Mouse (Mus musculus): Measurements from ENCODE around the gene P3h1. TPM values are rescaled to one million over a fixed set of nuclear protein-coding genes. Genes with fewer than 3 reads are reported as not detected.
A peak's percentile ranks its signal among the peaks of the same experiment; 100 is the strongest.

Gene P3h1
- polyA plus RNA-seq, 1 experiment from 2014 or later: 34.0 TPM

DNA sequence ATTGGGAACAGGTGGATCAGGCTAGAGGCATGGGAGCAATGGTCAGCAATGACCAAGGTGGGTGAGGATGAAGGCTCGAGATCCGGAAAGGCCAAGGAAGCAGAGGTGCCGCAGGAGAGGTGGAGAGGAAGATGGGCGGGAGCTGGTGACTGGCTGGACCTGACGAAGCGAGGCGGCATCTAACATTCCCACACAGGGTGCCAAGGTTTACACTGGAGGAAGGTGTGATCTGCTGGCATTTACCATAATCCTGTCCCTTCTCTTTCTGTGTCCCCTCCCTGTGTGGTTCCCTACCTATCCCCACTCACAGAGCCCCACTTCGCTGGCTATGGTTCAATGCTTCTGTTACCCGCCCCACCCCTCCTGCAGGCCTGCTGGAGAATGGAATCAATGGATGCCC, 13.2 kb downstream of the P3h1 start:
- Histone ChIP-seq H3K9ac (ENCODE audit: low read length) (no peak overlapping the region), H3K4me1 (ENCODE audit: control insufficient read depth, insufficient read depth, low read length) (peaks cover 6% of the 10 kb centered on the region), H3K4me3 (replicated peaks; ENCODE audit: low read length) (no peak overlapping the region), H3K36me3 (ENCODE audit: control insufficient read depth, insufficient read depth, low read length) (no peaks in the 10 kb centered on the region), H3K4me2 (ENCODE audit: low read depth, low read length) (no peak overlapping the region), H3K27ac (ENCODE audit: low read length) (no peak overlapping the region), H3K27me3 (ENCODE audit: control insufficient read depth, insufficient read depth, low read length) (no peaks in the 10 kb centered on the region), H3K9me3 (replicated peaks; ENCODE audit: control insufficient read depth, low read length) (no peaks in the 10 kb centered on the region)
- no peak for ATAC-seq (ENCODE audit: insufficient read depth, low FRiP score)
- WGBS: 80% methylated on average over 9 of the region's 9 CpGs

- H3K36me3 ChIP-seq (ENCODE audit: control insufficient read depth, insufficient read depth, low read length): no peaks in the 10 kb centered on the region
- WGBS: 73% methylated on average over 14 of the region's 14 CpGs
- ATAC-seq (ENCODE audit: insufficient read depth, low FRiP score): no peak
Observed at GRCm38 (mm10) chr4:119246688-119247225, 14.0 kb downstream of the P3h1 start.

GRCm38 (mm10) chr4:119247462-119248235, 14.9 kb downstream of the P3h1 start:
- H3K4me3 ChIP-seq (replicated peaks; ENCODE audit: low read length): no peak overlapping the region
- WGBS: 34% methylated on average over 13 of the region's 13 CpGs
- peaks cover 6% of the 10 kb centered on the region for H3K4me1 ChIP-seq (ENCODE audit: control insufficient read depth, insufficient read depth, low read length)
- H3K36me3 ChIP-seq (ENCODE audit: control insufficient read depth, insufficient read depth, low read length): no peaks in the 10 kb centered on the region
- peak; percentile 72 for ATAC-seq (ENCODE audit: insufficient read depth, low FRiP score)
- no peaks in the 10 kb centered on the region for H3K27me3 ChIP-seq (ENCODE audit: control insufficient read depth, insufficient read depth, low read length)
- H3K9ac ChIP-seq (ENCODE audit: low read length): peak overlapping the region; percentile 23
- no peak overlapping the region; the same call in 1 of the 2 replicates for H3K27ac ChIP-seq (ENCODE audit: low read length)
- H3K4me2 ChIP-seq (ENCODE audit: low read depth, low read length): no peak overlapping the region
- H3K9me3 ChIP-seq (replicated peaks; ENCODE audit: control insufficient read depth, low read length): no peaks in the 10 kb centered on the region

More at GRCm38 (mm10) chr4:119246688-119247225, 14.0 kb downstream of the P3h1 start:
- Histone ChIP-seq H3K9ac (ENCODE audit: low read length) (no peak overlapping the region), H3K4me1 (ENCODE audit: control insufficient read depth, insufficient read depth, low read length) (peaks cover 6% of the 10 kb centered on the region), H3K27ac (ENCODE audit: low read length) (no peak overlapping the region), H3K4me2 (ENCODE audit: low read depth, low read length) (no peak overlapping the region), H3K27me3 (ENCODE audit: control insufficient read depth, insufficient read depth, low read length) (no peaks in the 10 kb centered on the region), H3K9me3 (replicated peaks; ENCODE audit: control insufficient read depth, low read length) (no peaks in the 10 kb centered on the region), H3K4me3 (replicated peaks; ENCODE audit: low read length) (no peak overlapping the region)

- Histone ChIP-seq H3K27ac (ENCODE audit: low read length) (no peak overlapping the region), H3K9me3 (replicated peaks; ENCODE audit: control insufficient read depth, low read length) (no peaks in the 10 kb centered on the region)
- WGBS: 75% methylated on average over 11 of the region's 11 CpGs
Observed at GRCm38 (mm10) chr4:119248407-119248965, 15.8 kb downstream of the P3h1 start.

DNA sequence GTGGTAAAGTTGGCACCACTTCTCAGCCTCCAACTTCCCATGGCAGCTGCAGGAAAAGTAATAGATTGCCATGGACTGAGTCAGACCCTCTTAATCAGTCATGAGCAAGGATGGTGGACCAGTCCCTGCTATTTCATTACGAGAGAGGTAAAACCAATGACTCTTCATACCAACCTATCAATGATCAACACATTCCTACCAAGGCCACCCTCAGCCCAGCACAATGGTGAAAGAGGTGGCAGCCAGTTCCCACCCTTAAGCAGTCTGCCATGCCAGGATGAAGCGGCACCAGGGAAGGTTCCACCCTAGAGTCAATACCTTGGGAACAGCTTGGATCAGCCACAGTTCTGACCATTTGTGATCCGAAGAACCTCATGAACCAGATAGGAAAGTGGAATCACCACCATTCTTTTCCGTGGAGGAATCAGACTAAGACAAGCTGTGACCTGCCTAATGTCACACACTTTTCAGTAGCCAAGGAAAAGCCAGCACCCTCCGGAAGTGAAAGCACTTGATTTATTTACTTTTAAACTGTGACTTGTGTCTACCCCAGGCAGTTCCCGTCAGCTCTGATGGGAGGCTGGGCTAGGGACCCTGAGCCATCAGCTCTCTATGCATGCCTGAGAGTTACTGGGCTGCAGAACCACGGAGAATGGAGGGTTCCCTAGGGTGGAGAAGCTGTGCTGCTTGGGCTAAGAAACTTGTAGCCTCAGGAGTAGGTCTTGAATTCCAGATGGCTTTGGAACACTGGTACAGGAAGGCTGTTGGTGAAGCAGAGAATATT, 19.5 kb downstream of the P3h1 start:
- H3K27ac ChIP-seq (ENCODE audit: low read length): no peak overlapping the region
- H3K9ac ChIP-seq (ENCODE audit: low read length): no peak overlapping the region
- no peak overlapping the region for H3K4me3 ChIP-seq (replicated peaks; ENCODE audit: low read length)
- no peaks in the 10 kb centered on the region for H3K9me3 ChIP-seq (replicated peaks; ENCODE audit: control insufficient read depth, low read length)
- H3K27me3 ChIP-seq (ENCODE audit: control insufficient read depth, insufficient read depth, low read length): no peaks in the 10 kb centered on the region
- no peaks in the 10 kb centered on the region for H3K36me3 ChIP-seq (ENCODE audit: control insufficient read depth, insufficient read depth, low read length)
- H3K4me1 ChIP-seq (ENCODE audit: control insufficient read depth, insufficient read depth, low read length): peaks cover 14% of the 10 kb centered on the region
- 43% methylated on average over 7 of the region's 7 CpGs for WGBS
- no peak overlapping the region for H3K4me2 ChIP-seq (ENCODE audit: low read depth, low read length)
- no peak for ATAC-seq (ENCODE audit: insufficient read depth, low FRiP score)

More at GRCm38 (mm10) chr4:119248407-119248965, 15.8 kb downstream of the P3h1 start:
- Histone ChIP-seq H3K27me3 (ENCODE audit: control insufficient read depth, insufficient read depth, low read length) (no peaks in the 10 kb centered on the region), H3K9ac (ENCODE audit: low read length) (no peak overlapping the region), H3K4me3 (replicated peaks; ENCODE audit: low read length) (no peak overlapping the region), H3K4me2 (ENCODE audit: low read depth, low read length) (no peak overlapping the region), H3K4me1 (ENCODE audit: control insufficient read depth, insufficient read depth, low read length) (peaks cover 6% of the 10 kb centered on the region), H3K36me3 (ENCODE audit: control insufficient read depth, insufficient read depth, low read length) (no peaks in the 10 kb centered on the region)
- no peak for ATAC-seq (ENCODE audit: insufficient read depth, low FRiP score)

DNA sequence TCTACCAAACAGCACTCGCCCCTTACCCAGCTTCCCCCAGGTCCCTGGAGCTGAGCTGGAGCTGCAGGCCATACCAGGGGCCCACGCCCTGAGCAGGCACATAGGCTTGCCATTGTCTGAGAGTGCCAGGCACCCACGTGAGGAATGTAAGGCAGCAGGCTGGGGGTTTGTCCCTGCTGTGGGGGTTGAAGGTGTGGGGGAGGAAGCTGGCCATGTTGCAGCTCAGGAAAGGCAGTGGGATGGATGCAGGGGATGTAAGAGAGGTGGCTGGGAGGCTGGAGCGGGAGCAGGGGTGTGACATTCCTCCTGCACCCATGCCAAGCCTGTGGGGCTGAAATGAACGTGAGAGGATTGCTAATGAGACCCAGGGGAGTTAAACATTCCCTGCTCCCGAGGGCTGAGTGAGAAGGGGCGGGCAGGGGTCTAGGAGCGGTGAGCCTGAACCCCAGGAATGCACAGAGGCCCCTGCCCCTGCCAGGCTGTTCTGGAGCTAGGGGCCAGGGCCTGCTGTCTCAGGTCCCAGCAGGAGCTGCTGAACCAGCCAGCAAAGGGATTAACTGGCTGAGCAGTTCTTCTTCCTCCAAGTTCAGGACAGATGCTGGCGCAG, 21.4 kb downstream of the P3h1 start:
- H3K9me3 ChIP-seq (replicated peaks; ENCODE audit: control insufficient read depth, low read length): no peaks in the 10 kb centered on the region
- H3K27me3 ChIP-seq (ENCODE audit: control insufficient read depth, insufficient read depth, low read length): no peaks in the 10 kb centered on the region
- peak; percentile 28; the same call in 1 of the 2 replicates for ATAC-seq (ENCODE audit: insufficient read depth, low FRiP score)
- no peaks in the 10 kb centered on the region for H3K36me3 ChIP-seq (ENCODE audit: control insufficient read depth, insufficient read depth, low read length)
- H3K4me3 ChIP-seq (replicated peaks; ENCODE audit: low read length): no peak overlapping the region
- no peak overlapping the region for H3K4me2 ChIP-seq (ENCODE audit: low read depth, low read length)
- H3K27ac ChIP-seq (ENCODE audit: low read length): no peak overlapping the region
- H3K4me1 ChIP-seq (ENCODE audit: control insufficient read depth, insufficient read depth, low read length): peaks cover 8% of the 10 kb centered on the region; the same call in 1 of the 2 replicates
- 50% methylated on average over 9 of the region's 9 CpGs for WGBS
- peak overlapping the region; percentile 26; the same call in 1 of the 2 replicates for H3K9ac ChIP-seq (ENCODE audit: low read length)

DNA sequence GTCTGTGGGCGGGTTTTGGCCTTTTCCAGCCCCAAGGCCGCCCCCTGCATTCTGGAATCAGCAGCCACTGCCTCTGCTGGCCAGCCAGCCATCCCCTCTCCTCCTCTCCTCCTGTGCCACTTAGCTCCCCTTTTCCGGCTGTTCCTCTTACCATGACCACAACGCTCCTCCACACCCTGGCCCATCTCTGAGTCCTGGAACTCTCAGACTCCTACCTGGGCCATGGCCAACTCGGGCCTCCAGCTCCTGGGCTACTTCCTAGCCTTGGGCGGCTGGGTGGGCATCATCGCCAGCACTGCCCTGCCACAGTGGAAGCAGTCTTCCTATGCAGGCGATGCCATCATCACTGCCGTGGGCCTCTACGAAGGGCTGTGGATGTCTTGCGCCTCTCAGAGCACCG, 22.6 kb downstream of the P3h1 start, which contains the start of gene Cldn19:
Gene Cldn19, plus strand, starts transcription at position 64 of the 400 bp plus-strand sequence.
- H3K4me1 ChIP-seq (ENCODE audit: control insufficient read depth, insufficient read depth, low read length): peaks cover 8% of the 10 kb centered on the region; the same call in 1 of the 2 replicates
- peak within 1 kb of the TSS; percentile 18; the same call in 1 of the 2 replicates for H3K9ac ChIP-seq (ENCODE audit: low read length)
- ATAC-seq (ENCODE audit: insufficient read depth, low FRiP score): no peak
- WGBS: 84% methylated on average over 12 of the region's 12 CpGs
- H3K27ac ChIP-seq (ENCODE audit: low read length): no peak within 1 kb of the TSS
- no peaks in the 10 kb centered on the region for H3K36me3 ChIP-seq (ENCODE audit: control insufficient read depth, insufficient read depth, low read length)
- no peak within 1 kb of the TSS for H3K4me2 ChIP-seq (ENCODE audit: low read depth, low read length)
- no peak within 1 kb of the TSS for H3K4me3 ChIP-seq (replicated peaks; ENCODE audit: low read length)
- H3K9me3 ChIP-seq (replicated peaks; ENCODE audit: control insufficient read depth, low read length): no peaks in the 10 kb centered on the region
- no peaks in the 10 kb centered on the region for H3K27me3 ChIP-seq (ENCODE audit: control insufficient read depth, insufficient read depth, low read length)

DNA sequence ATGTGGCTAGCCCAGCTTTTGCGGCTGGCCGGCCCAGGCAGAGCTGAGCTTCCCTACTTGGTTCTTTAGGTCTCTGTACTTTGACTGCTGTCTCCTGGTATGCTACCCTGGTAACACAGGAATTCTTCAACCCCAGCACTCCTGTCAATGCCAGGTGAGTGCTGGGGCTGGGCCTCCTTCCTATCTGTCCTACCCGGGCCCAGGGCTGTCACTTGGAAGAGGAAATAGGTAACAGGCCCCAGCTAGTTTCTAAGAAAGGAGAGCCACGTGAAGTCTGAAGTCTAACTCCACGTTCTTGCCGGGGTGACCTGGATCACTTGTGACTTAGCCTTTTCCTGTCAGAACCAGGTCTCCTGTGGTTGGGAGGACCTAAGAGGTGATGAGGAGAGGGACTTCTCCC, 24.4 kb downstream of the P3h1 start:
- H3K27me3 ChIP-seq (ENCODE audit: control insufficient read depth, insufficient read depth, low read length): no peaks in the 10 kb centered on the region
- no peak overlapping the region for H3K9ac ChIP-seq (ENCODE audit: low read length)
- no peak overlapping the region for H3K4me3 ChIP-seq (replicated peaks; ENCODE audit: low read length)
- H3K27ac ChIP-seq (ENCODE audit: low read length): no peak overlapping the region
- 51% methylated on average over 6 of the region's 6 CpGs for WGBS
- ATAC-seq (ENCODE audit: insufficient read depth, low FRiP score): no peak
- peaks cover 8% of the 10 kb centered on the region; the same call in 1 of the 2 replicates for H3K4me1 ChIP-seq (ENCODE audit: control insufficient read depth, insufficient read depth, low read length)
- H3K4me2 ChIP-seq (ENCODE audit: low read depth, low read length): no peak overlapping the region
- no peaks in the 10 kb centered on the region for H3K36me3 ChIP-seq (ENCODE audit: control insufficient read depth, insufficient read depth, low read length)
- no peaks in the 10 kb centered on the region for H3K9me3 ChIP-seq (replicated peaks; ENCODE audit: control insufficient read depth, low read length)
